Mouse (Mus musculus) CD4-positive, CD25-positive, alpha-beta regulatory T cell, adult 2 months (primary cell): ENCODE results near the gene Sftpa1.

ENCODE experiments used
- DNase-seq: peaks from one replicate; pipeline ENCODE4 v3.0.0-alpha.2; 2012; ENCODE audit warnings: low read depth, low spot score

Gene Sftpa1

GRCm38 (mm10) chr14:41160743-41161142, 29.2 kb downstream of the Sftpa1 start:
- DNase-seq = no peak

DNA sequence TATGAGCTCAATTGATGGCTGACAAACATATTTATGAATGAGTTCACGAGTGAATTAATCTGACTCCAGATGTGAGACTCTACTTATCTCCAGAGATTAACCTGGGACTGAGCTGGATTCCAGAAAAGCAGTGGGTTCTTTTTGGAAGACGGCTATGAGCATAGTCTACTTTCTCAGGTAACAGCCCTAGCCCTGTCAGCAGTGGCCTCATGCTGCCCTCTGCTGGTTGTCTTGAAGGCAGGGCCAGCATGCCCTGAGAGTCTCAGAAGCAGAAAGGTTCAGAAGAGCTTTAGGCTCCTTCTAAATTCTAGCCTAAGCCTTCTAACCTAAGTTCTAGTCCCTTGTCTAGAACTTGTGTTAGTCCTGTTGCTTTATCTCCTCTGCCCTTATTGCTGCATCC, 31.1 kb downstream of the Sftpa1 start:
- no peak for DNase-seq

GRCm38 (mm10) chr14:41167278-41167677, 35.7 kb downstream of the Sftpa1 start:
- no peak for DNase-seq

DNA sequence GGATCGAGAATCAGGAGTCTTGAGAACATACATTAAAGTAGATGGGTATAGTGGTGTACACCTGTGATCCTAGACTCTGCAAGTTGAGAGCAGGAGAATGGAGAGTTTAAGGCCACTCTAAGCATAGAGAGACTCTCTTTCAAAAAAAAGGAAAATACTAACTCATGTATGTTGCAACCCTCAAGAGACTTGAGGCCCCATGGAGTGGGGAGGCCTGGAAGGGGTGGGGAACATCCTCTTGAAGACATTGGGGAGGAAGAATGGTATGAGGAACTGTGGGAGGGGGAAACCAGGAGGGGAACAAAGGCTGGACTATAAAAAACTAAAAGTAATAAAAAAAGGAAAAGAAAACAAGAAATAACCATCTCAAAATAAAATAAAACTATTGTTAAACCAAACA, 37.0 kb downstream of the Sftpa1 start:
- no peak for DNase-seq

DNA sequence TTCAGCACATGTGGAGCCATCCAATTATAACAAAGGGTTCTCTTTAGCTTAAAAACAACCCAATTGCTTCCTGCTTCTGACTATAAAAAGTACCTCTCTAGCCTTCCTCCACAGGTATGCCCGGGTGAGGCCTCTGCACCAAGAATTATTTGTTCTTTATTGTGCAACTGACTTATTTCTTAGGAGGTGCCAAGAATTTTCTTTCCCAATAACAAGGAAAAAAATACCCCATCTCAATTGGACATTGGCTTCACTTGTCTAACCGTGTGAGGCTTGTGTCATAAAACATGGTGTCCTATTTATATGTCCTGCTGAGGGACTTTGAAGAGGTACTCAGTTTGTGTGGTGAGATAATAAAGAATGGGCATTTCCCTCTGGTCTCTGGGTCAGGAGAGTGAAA, 38.9 kb downstream of the Sftpa1 start:
- DNase-seq = no peak

- DNase-seq = no peak
These were observed 43.2 kb downstream of the Sftpa1 start for GRCm38 (mm10) chr14:41174802-41175201.

DNA sequence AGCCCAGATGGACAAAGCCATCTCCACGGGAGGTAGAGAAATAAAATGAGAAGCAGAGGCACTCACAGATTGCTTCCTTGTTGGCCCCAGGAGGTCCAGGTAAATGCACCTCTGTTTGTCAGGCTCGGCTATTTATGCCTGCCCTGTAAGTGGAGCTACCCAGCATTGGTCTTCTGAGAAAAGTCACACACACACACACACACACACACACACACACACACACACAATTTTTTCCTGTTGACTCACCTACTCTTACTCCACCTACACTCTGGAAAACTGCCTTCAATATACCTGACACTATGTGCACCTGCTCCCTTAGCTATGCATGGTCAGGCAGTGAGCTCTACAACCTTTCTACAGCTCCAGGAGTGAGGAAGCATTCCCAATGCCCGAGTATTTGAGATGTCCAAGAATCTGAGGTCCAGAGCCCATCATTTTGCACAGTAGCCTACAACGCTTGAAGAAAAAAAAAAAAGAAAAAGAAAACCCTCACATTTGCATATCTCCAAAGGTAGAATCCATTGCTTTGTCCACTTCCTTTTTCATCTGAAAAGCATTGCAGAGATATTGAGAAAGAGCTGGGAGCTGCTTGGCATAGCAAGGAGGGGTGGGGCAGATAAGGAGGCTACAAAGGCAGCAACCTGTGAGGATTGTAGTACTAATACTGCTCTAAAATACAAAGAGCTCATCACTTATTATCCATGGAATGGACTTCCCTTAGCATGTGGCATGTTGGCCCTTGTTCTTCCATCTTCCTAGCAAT, 53.7 kb downstream of the Sftpa1 start, which contains the start of gene Sftpd:
Gene Sftpd (minus strand): TSS at position 91 of the 763 bp plus-strand sequence.
- DNase-seq = no peak
